Mouse (Mus musculus) layer of hippocampus, adult 9-11 months (tissue): Measurements from ENCODE around the gene Ppm1f.

Experiments used
- DNase-seq: peaks from one replicate; pipeline ENCODE4 v3.0.0; 2022

Ppm1f gene

GRCm38 (mm10) chr16:16911641-16912597 lies 15.7 kb downstream of the Ppm1f start:
- peak; percentile 80 for DNase-seq

GRCm38 (mm10) chr16:16913440-16913839 lies 17.2 kb downstream of the Ppm1f start:
- DNase-seq = no peak

- DNase-seq = peak; percentile 77
Measured at GRCm38 (mm10) chr16:16918441-16919117, 22.3 kb downstream of the Ppm1f start.

GRCm38 (mm10) chr16:16921021-16921435 lies 24.8 kb downstream of the Ppm1f start:
- DNase-seq = no peak

- DNase-seq = no peak
Measured at GRCm38 (mm10) chr16:16924481-16924880, 28.2 kb downstream of the Ppm1f start.

GRCm38 (mm10) chr16:16926536-16926935 lies 30.3 kb downstream of the Ppm1f start:
- peak; percentile 57 for DNase-seq

GRCm38 (mm10) chr16:16928908-16929307 lies 32.6 kb downstream of the Ppm1f start:
- peak; percentile 44 for DNase-seq

- no peak for DNase-seq
Measured at GRCm38 (mm10) chr16:16930326-16930725, 34.1 kb downstream of the Ppm1f start.

- peak; percentile 96 for DNase-seq
Measured at GRCm38 (mm10) chr16:16930810-16931296, 34.6 kb downstream of the Ppm1f start.

GRCm38 (mm10) chr16:16939543-16939942 lies 43.3 kb downstream of the Ppm1f start:
- no peak for DNase-seq

GRCm38 (mm10) chr16:16941078-16941477 lies 44.8 kb downstream of the Ppm1f start:
- DNase-seq = no peak

- DNase-seq = no peak
Measured at GRCm38 (mm10) chr16:16958575-16958974, 62.3 kb downstream of the Ppm1f start.

- no peak for DNase-seq
Measured at GRCm38 (mm10) chr16:16959907-16960306, 63.6 kb downstream of the Ppm1f start.

GRCm38 (mm10) chr16:16965149-16965548 lies 68.9 kb downstream of the Ppm1f start:
- DNase-seq = no peak

GRCm38 (mm10) chr16:16966290-16966689 lies 70.0 kb downstream of the Ppm1f start:
- DNase-seq = no peak
